Mouse (Mus musculus): ENCODE results near the gene Trap1. TPM values are rescaled to one million over a fixed set of nuclear protein-coding genes. Genes with fewer than 3 reads are reported as not detected.
"Not testable (repeated sequence)": the region's sequence is repeated elsewhere in the genome, so short reads cannot be mapped to it uniquely, and the experiment has no call there.

Gene Trap1
- polyA plus RNA-seq, 1 experiment, result 53.8 TPM

DNA sequence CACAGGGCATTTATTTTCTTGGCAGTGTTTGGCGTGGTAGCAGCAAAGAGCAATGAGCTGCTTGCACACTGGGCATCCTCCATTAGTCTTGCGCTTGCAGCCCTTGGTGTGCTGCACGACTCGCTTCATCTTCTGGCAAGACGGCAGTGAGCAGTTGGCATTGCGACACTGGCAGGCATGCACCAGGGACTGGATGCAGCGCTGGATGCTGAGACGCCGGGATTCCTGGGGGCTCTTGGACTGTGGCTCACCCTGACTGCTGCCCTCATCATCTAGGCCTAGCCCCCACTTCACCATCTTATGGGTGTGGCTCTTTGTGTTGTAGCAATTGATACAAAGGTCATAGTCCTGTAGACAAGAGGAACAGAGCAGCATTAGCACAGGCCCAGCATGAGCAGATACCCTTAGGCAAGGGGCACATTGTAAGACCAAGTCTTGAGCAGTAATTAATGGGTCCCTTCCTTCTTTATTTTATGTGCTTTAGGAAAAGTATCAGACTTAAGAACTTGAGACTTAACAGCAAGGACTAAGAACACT lies 8.3 kb upstream of the Trap1 start:
- H3K36me3 ChIP-seq (ENCODE audit: control insufficient read depth, insufficient read depth, low read length), result peaks cover 51% of the 10 kb centered on the region
- DNase-seq (ENCODE audit: low read depth in 1 of 2, low spot score in 2 of 2), result no peak
- no peak overlapping the region for H3K27ac ChIP-seq (ENCODE audit: insufficient read depth, low read length)
- no peak overlapping the region for H3K4me3 ChIP-seq (ENCODE audit: extremely low read depth, insufficient read depth, insufficient read length)
- WGBS, result 97% methylated on average over 9 of the region's 9 CpGs
- no peak for TF ChIP-seq CTCF (IDR thresholded peaks at IDR 0.05; ENCODE audit: extremely low read depth, insufficient read depth, insufficient read length, insufficient replicate concordance)
- TF ChIP-seq POLR2A (IDR thresholded peaks at IDR 0.05; ENCODE audit: low read depth, low read length), result no peak
- no peaks in the 10 kb centered on the region for H3K4me1 ChIP-seq (ENCODE audit: control insufficient read depth, insufficient read depth, insufficient read length)
- no peaks in the 10 kb centered on the region for H3K27me3 ChIP-seq (ENCODE audit: control insufficient read depth, insufficient read depth, low read length)

DNA sequence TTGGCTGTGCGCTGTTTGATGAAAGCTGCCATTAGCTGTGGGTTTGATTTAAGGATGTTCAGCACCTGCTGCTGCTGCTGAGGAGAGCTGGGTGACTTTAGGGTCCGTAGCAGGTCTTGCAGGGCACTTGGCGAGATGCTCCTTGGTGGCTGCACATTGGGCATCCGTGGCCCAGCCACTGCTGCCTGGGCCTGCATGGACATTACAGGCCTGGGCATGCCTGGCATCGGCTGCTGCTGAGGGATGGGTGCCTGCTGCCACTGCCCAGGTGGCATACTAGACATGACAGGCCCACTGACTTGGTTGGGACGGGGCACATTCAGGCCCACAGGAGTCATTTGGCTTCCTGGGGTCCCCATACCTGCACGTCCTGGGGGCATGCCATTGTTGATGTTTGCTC lies 7.4 kb upstream of the Trap1 start:
- WGBS, result 95% methylated on average over 7 of the region's 7 CpGs
- Histone ChIP-seq H3K36me3 (ENCODE audit: control insufficient read depth, insufficient read depth, low read length) (peaks cover 44% of the 10 kb centered on the region), H3K27ac (ENCODE audit: insufficient read depth, low read length) (no peak overlapping the region), H3K4me3 (ENCODE audit: extremely low read depth, insufficient read depth, insufficient read length) (no peak overlapping the region), H3K27me3 (ENCODE audit: control insufficient read depth, insufficient read depth, low read length) (no peaks in the 10 kb centered on the region), H3K4me1 (ENCODE audit: control insufficient read depth, insufficient read depth, insufficient read length) (no peaks in the 10 kb centered on the region)
- no peak for DNase-seq (ENCODE audit: low read depth in 1 of 2, low spot score in 2 of 2)
- TF ChIP-seq POLR2A (IDR thresholded peaks at IDR 0.05; ENCODE audit: low read depth, low read length) (no peak), CTCF (IDR thresholded peaks at IDR 0.05; ENCODE audit: extremely low read depth, insufficient read depth, insufficient read length, insufficient replicate concordance) (no peak)

DNA sequence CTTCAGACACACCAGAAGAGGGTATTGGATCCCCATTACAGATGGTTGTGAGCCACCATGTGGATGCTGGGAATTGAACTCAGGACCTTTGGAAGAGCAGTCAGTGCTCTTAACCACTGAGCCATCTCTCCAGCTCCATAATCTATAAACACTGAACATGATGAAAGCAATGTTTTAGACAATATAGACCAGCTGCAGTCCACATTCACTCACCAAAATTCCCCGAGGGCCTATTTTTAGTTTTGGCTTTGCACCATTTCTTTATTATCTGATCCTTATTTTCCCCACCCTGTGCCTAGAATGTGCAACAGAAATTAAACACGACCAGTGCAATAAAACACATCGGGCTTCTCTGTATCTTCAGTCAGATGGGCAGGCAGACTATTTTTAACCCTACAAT lies 2.8 kb upstream of the Trap1 start:
- not testable (repeated sequence) for DNase-seq (ENCODE audit: low read depth in 1 of 2, low spot score in 2 of 2); H3K27me3 ChIP-seq (ENCODE audit: control insufficient read depth, insufficient read depth, low read length); H3K27ac ChIP-seq (ENCODE audit: insufficient read depth, low read length); H3K4me1 ChIP-seq (ENCODE audit: control insufficient read depth, insufficient read depth, insufficient read length); H3K4me3 ChIP-seq (ENCODE audit: extremely low read depth, insufficient read depth, insufficient read length)
- H3K36me3 ChIP-seq (ENCODE audit: control insufficient read depth, insufficient read depth, low read length), result peaks cover 17% of the 10 kb centered on the region
- 61% methylated on average over 3 of the region's 3 CpGs for WGBS

DNA sequence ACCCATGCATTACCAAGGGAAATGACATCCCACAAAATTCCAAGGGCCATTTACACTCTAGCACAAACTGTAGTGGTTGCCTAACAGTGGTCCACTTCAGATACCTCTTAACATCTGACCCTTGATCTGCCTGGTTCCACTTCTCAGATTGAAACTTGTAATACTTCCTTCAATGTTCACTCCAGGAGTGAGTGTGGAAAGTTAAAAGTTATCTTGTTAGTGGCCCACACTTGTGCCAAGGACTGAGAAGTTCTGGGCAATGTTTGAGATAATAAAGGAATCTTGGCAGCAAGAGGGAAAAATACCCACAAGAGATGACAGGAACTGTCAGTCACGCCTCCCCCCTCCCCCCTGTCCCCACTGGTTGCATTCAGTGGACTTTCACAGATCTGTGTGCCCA lies 2.0 kb upstream of the Trap1 start:
- Histone ChIP-seq H3K27ac (ENCODE audit: insufficient read depth, low read length) (no peak overlapping the region), H3K4me1 (ENCODE audit: control insufficient read depth, insufficient read depth, insufficient read length) (peaks cover 6% of the 10 kb centered on the region), H3K36me3 (ENCODE audit: control insufficient read depth, insufficient read depth, low read length) (peaks cover 10% of the 10 kb centered on the region), H3K27me3 (ENCODE audit: control insufficient read depth, insufficient read depth, low read length) (no peaks in the 10 kb centered on the region), H3K4me3 (ENCODE audit: extremely low read depth, insufficient read depth, insufficient read length) (no peak overlapping the region)
- WGBS, result 68% methylated on average over 1 of the region's 1 CpGs
- TF ChIP-seq POLR2A (IDR thresholded peaks at IDR 0.05; ENCODE audit: low read depth, low read length) (no peak), CTCF (IDR thresholded peaks at IDR 0.05; ENCODE audit: extremely low read depth, insufficient read depth, insufficient read length, insufficient replicate concordance) (no peak)
- no peak for DNase-seq (ENCODE audit: low read depth in 1 of 2, low spot score in 2 of 2)

DNA sequence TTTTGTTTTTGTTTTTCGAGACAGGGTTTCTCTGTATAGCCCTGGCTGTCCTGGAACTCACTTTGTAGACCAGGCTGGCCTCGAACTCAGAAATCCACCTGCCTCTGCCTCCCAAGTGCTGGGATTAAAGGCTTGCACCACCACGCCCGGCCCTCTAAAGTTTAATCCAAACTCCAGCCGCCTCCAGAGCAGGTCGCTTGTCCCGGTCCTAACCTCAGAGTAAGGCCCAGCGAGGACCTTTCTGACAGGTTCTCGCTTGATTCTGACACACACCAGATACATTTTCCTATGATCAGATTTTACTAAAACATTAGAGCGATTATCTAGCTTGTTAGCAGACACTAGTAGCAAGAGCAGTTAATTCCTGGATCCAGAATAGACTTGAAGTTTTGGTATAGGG lies 675 bp upstream of the Trap1 start:
- not testable (repeated sequence) for H3K27ac ChIP-seq (ENCODE audit: insufficient read depth, low read length); H3K27me3 ChIP-seq (ENCODE audit: control insufficient read depth, insufficient read depth, low read length); DNase-seq (ENCODE audit: low read depth in 1 of 2, low spot score in 2 of 2); H3K36me3 ChIP-seq (ENCODE audit: control insufficient read depth, insufficient read depth, low read length); H3K4me1 ChIP-seq (ENCODE audit: control insufficient read depth, insufficient read depth, insufficient read length); H3K4me3 ChIP-seq (ENCODE audit: extremely low read depth, insufficient read depth, insufficient read length)
- 79% methylated on average over 10 of the region's 10 CpGs for WGBS

DNA sequence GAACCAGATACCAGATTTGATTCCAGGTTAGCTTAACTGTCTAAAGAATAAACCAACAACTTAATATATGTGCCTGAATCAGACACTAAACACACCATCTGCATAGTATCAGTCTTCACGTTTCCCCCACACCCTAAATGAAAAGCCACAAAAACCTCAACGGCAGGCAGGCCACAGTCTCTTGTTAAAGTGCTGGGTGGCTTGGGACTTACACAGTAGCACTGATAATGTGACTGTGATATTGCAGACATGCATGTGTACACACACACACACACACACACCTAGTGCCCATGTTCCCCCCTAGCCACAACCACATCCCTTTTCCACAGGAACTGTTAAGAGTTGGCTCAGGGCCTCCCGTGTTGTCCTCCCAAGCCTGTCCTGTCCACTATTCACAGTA lies 2.8 kb downstream of the Trap1 start:
- no peaks in the 10 kb centered on the region for H3K36me3 ChIP-seq (ENCODE audit: control insufficient read depth, insufficient read depth, low read length)
- no peak for TF ChIP-seq CTCF (IDR thresholded peaks at IDR 0.05; ENCODE audit: extremely low read depth, insufficient read depth, insufficient read length, insufficient replicate concordance)
- no peak for TF ChIP-seq POLR2A (IDR thresholded peaks at IDR 0.05; ENCODE audit: low read depth, low read length)
- H3K27me3 ChIP-seq (ENCODE audit: control insufficient read depth, insufficient read depth, low read length), result no peaks in the 10 kb centered on the region
- H3K27ac ChIP-seq (ENCODE audit: insufficient read depth, low read length), result no peak overlapping the region
- DNase-seq (ENCODE audit: low read depth in 1 of 2, low spot score in 2 of 2), result no peak
- 4% methylated on average over 3 of the region's 3 CpGs for WGBS
- peaks cover 6% of the 10 kb centered on the region for H3K4me1 ChIP-seq (ENCODE audit: control insufficient read depth, insufficient read depth, insufficient read length)
- no peak overlapping the region for H3K4me3 ChIP-seq (ENCODE audit: extremely low read depth, insufficient read depth, insufficient read length)

DNA sequence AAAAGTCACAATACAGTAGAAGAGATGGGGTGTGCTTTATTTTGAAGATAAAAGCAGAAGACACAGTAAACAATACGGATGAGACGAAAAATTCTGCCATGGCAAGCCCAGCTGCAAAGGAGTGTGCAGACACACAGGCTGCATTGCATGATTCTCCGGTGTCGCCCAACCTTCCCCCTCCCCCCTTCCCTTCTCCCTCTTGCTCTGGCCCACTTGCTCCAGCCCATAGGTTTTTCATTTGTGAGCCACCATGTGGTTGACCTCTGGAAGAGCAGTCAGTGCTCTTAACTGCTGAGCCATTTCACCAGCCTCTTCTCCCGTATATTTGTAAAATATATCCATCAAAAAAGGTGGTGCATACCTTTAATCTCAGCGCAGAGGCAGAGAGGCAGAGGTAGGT lies 3.3 kb downstream of the Trap1 start:
- Histone ChIP-seq H3K4me1 (ENCODE audit: control insufficient read depth, insufficient read depth, insufficient read length) (peaks cover 6% of the 10 kb centered on the region), H3K4me3 (ENCODE audit: extremely low read depth, insufficient read depth, insufficient read length) (no peak overlapping the region), H3K27ac (ENCODE audit: insufficient read depth, low read length) (no peak overlapping the region), H3K36me3 (ENCODE audit: control insufficient read depth, insufficient read depth, low read length) (no peaks in the 10 kb centered on the region), H3K27me3 (ENCODE audit: control insufficient read depth, insufficient read depth, low read length) (no peaks in the 10 kb centered on the region)
- WGBS, result 62% methylated on average over 6 of the region's 6 CpGs
- no peak for DNase-seq (ENCODE audit: low read depth in 1 of 2, low spot score in 2 of 2)
- TF ChIP-seq POLR2A (IDR thresholded peaks at IDR 0.05; ENCODE audit: low read depth, low read length) (no peak), CTCF (IDR thresholded peaks at IDR 0.05; ENCODE audit: extremely low read depth, insufficient read depth, insufficient read length, insufficient replicate concordance) (no peak)
